Mouse (Mus musculus) heart, embryonic 16.5 days (tissue): ENCODE results near the gene Kndc1. TPM values are rescaled to one million over a fixed set of nuclear protein-coding genes. Genes with fewer than 3 reads are reported as not detected.
A peak's percentile ranks its signal among the peaks of the same experiment; 100 is the strongest.

Experiments
- ATAC-seq: fragments of 200-750 bp; cut with Nextera tagmentation; replicated peaks from 2 replicates; pipeline ENCODE4 v1.8.0; 2017; ENCODE audit warnings: moderate number of reproducible peaks; ENCODE audit not compliant: insufficient read depth, low FRiP score; ENCODE audit errors: extremely low read depth
- H3K27ac ChIP-seq: fragments of 300-500 bp; sonication (generic); 2 replicates; pipeline ENCODE4 v1.5.1; 2014; ENCODE audit warnings: mild to moderate bottlenecking, low read length, control low read depth, moderate library complexity
- H3K27me3 ChIP-seq: fragments of 300-500 bp; sonication (generic); 2 replicates; pipeline ENCODE4 v1.6.1; 2014; ENCODE audit warnings: low read length, mixed read lengths; ENCODE audit not compliant: control insufficient read depth, insufficient read depth
- H3K36me3 ChIP-seq: fragments of 300-500 bp; sonication (generic); 2 replicates; pipeline ENCODE4 v1.6.1; 2014; ENCODE audit not compliant: control insufficient read depth, insufficient read depth
- H3K4me1 ChIP-seq: fragments of 300-500 bp; sonication (generic); 2 replicates; pipeline ENCODE4 v1.6.1; 2014; ENCODE audit warnings: low read length, mixed read lengths; ENCODE audit not compliant: control insufficient read depth, insufficient read depth
- H3K4me2 ChIP-seq: fragments of 300-500 bp; sonication (generic); 2 replicates; pipeline ENCODE4 v1.6.1; 2014; ENCODE audit warnings: low read depth, mild to moderate bottlenecking, control low read depth, low read length
- H3K4me3 ChIP-seq: fragments of 300-500 bp; sonication (generic); 2 replicates; pipeline ENCODE4 v1.5.1; 2014; ENCODE audit warnings: mild to moderate bottlenecking, control low read depth, low read length
- H3K9ac ChIP-seq: fragments of 300-500 bp; sonication (generic); 2 replicates; pipeline ENCODE4 v1.6.1; 2014; ENCODE audit warnings: low read length, control low read depth
- H3K9me3 ChIP-seq: fragments of 300-500 bp; sonication (generic); replicated peaks from 2 replicates; pipeline ENCODE4 v1.6.1; 2016; ENCODE audit warnings: low read length; ENCODE audit not compliant: control insufficient read depth
- WGBS: fragments of 180-500 bp; shearing (Covaris S2); extraction: QIAGEN DNeasy Blood & Tissue Kit; methylation state at CpG from one replicate; pipeline ENCODE4 v1.1.7; 2014; 5-methylcytosine and 5-hydroxymethylcytosine counted together
- polyA plus RNA-seq: library from polyadenylated mRNA; unstranded; fragments of >200 nt; fragmentation: Nextera tagmentation; extraction: Ambion mirVana; gene quantifications from 2 replicates; pipeline ENCODE4 v1.2.1, GENCODE M21; 2015

The Kndc1 gene
- 0.37 and 0.47 TPM in 2 replicates for polyA plus RNA-seq

DNA sequence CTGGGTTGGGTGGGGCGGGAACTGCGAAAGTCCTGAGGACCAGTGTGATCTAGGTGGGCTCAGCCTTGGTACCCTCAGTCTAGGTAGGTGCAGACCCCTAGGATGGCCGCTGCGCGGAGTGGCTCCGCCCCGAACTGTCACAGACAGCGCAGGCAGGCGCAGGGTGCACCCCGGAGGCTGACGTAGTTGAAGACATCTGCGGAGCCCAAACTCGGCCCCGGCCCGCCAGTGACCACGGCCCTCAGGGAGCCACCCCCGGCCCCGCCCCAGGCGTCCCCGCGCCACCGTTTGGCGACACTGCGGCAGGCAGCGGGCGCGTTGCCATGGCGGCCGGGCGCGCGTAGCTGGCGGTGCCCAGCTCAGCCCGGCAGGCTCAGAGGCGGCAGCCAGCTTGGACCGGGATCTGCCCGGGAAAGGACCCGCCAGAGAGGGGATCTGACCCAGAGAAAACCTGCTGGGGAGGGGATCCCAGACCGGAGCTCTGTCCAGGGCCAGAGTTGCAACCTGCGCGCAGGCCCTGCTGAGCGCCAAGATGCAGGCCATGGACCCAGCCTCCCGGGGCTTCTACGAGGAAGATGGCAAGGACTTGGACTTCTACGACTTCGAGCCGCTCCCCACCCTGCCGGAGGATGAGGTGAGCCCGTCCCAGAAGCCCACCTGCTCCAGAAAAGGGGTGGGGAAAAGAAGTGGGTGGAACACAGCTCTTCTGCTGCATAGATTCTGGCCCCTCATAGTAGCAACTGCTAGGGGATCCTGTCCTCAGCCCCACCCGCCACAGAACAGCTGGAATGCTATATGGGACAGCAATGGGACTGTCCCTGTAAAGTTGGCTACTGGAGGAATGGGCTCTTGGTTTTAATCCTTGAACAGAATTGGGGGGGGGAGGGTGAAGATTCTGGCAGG is at the start of gene Kndc1:
Kndc1 (plus strand) TSS at position 42 of the 903 bp plus-strand sequence.
- peaks cover 49% of the 10 kb centered on the region for H3K27me3 ChIP-seq
- no peaks in the 10 kb centered on the region for H3K9me3 ChIP-seq
- peak within 1 kb of the TSS; percentile 52 for H3K4me3 ChIP-seq
- peaks cover 2% of the 10 kb centered on the region; the same call in 1 of the 2 replicates for H3K4me1 ChIP-seq
- H3K9ac ChIP-seq = peak within 1 kb of the TSS; percentile 34
- H3K4me2 ChIP-seq = peak within 1 kb of the TSS; percentile 80
- H3K36me3 ChIP-seq = no peaks in the 10 kb centered on the region
- ATAC-seq = peak; percentile 18; the same call in 1 of the 2 replicates
- H3K27ac ChIP-seq = no peak within 1 kb of the TSS
- WGBS = 1% methylated on average over 50 of the region's 50 CpGs

DNA sequence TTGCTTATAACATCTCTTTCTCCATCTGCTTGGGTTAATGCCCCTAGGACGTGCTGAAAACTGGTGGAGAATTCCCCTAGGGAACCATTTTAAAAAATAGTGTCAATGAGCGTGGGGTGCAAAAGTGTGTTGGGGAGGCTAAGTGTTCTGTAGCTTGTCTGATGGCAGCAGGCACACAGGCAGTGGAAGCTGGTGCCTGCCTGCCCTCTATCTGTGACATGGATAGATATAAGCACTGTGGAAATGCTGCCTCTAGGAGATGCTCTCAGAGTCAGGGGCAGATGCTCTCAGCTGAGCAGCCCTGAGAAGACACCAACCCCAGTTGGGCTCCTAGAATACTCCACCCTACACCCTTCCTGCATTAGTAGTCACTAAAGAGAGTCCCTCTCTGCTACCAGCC is 49.4 kb upstream of the Kndc1 start:
- no peak overlapping the region for H3K4me3 ChIP-seq
- 0 out of 2 replicates have a peak, but pooled peaks cover 4% of the 10 kb centered on the region for H3K27me3 ChIP-seq
- H3K9me3 ChIP-seq = peaks cover 3% of the 10 kb centered on the region; the same call in 1 of the 2 replicates
- H3K4me1 ChIP-seq = no peaks in the 10 kb centered on the region
- H3K4me2 ChIP-seq = no peak overlapping the region
- no peak for ATAC-seq
- WGBS = 64% methylated on average over 2 of the region's 2 CpGs
- no peak overlapping the region for H3K27ac ChIP-seq
- no peaks in the 10 kb centered on the region for H3K36me3 ChIP-seq
- no peak overlapping the region for H3K9ac ChIP-seq

GRCm38 (mm10) chr7:139850152-139850551 is 44.3 kb upstream of the Kndc1 start:
- Histone ChIP-seq H3K9me3 (no peaks in the 10 kb centered on the region), H3K36me3 (no peaks in the 10 kb centered on the region), H3K9ac (no peak overlapping the region), H3K4me2 (no peak overlapping the region), H3K4me3 (no peak overlapping the region), H3K27ac (no peak overlapping the region), H3K4me1 (no peaks in the 10 kb centered on the region), H3K27me3 (peaks cover 4% of the 10 kb centered on the region)
- no peak for ATAC-seq
- 50% methylated on average over 6 of the region's 6 CpGs for WGBS

- Histone ChIP-seq H3K4me3 (no peak overlapping the region), H3K9me3 (no peaks in the 10 kb centered on the region), H3K27ac (no peak overlapping the region), H3K4me2 (no peak overlapping the region), H3K9ac (no peak overlapping the region), H3K4me1 (no peaks in the 10 kb centered on the region), H3K36me3 (no peaks in the 10 kb centered on the region), H3K27me3 (peaks cover 4% of the 10 kb centered on the region)
- WGBS = 65% methylated on average over 5 of the region's 5 CpGs
- ATAC-seq = no peak
Measured at GRCm38 (mm10) chr7:139850677-139851076, 43.8 kb upstream of the Kndc1 start.

DNA sequence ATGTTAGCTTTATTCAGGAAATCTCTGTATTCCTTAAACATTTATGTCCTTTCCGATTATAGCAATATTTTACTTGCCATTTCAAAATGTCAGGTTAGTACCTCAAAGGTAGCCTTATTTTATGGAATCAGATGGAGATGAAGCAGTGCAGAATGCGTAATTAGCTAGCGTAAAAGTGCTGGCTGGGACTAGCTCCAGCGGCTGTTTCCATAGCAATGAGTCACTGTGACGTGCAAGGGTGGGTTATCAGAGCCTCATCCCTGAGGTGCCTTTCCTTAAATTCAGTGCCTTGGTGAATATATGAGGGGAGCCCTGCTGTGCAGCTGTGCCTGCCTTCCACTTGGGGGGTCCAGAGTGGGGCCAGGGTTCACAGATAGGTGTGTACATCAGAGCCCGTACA is 43.4 kb upstream of the Kndc1 start:
- H3K36me3 ChIP-seq = no peaks in the 10 kb centered on the region
- no peaks in the 10 kb centered on the region for H3K9me3 ChIP-seq
- 63% methylated on average over 6 of the region's 6 CpGs for WGBS
- no peak overlapping the region for H3K4me3 ChIP-seq
- no peak overlapping the region for H3K9ac ChIP-seq
- ATAC-seq = no peak
- H3K27me3 ChIP-seq = peaks cover 4% of the 10 kb centered on the region
- no peak overlapping the region for H3K27ac ChIP-seq
- H3K4me1 ChIP-seq = no peaks in the 10 kb centered on the region
- H3K4me2 ChIP-seq = no peak overlapping the region

GRCm38 (mm10) chr7:139855261-139855660 is 39.2 kb upstream of the Kndc1 start:
- H3K36me3 ChIP-seq = no peaks in the 10 kb centered on the region
- H3K4me1 ChIP-seq = no peaks in the 10 kb centered on the region
- no peak overlapping the region for H3K9ac ChIP-seq
- no peaks in the 10 kb centered on the region for H3K9me3 ChIP-seq
- H3K4me2 ChIP-seq = no peak overlapping the region
- no peak for ATAC-seq
- H3K4me3 ChIP-seq = no peak overlapping the region
- H3K27me3 ChIP-seq = peaks cover 2% of the 10 kb centered on the region
- H3K27ac ChIP-seq = no peak overlapping the region
- 75% methylated on average over 11 of the region's 11 CpGs for WGBS

GRCm38 (mm10) chr7:139861411-139861810 is 33.1 kb upstream of the Kndc1 start:
- no peak for ATAC-seq

GRCm38 (mm10) chr7:139863076-139863475 is 31.4 kb upstream of the Kndc1 start:
- no peak overlapping the region for H3K4me3 ChIP-seq
- no peak overlapping the region for H3K9ac ChIP-seq
- no peak for ATAC-seq
- H3K27me3 ChIP-seq = no peaks in the 10 kb centered on the region
- no peaks in the 10 kb centered on the region for H3K4me1 ChIP-seq
- H3K9me3 ChIP-seq = no peaks in the 10 kb centered on the region
- H3K36me3 ChIP-seq = no peaks in the 10 kb centered on the region
- 61% methylated on average over 2 of the region's 2 CpGs for WGBS
- H3K4me2 ChIP-seq = no peak overlapping the region
- no peak overlapping the region for H3K27ac ChIP-seq

More at GRCm38 (mm10) chr7:139861411-139861810, 33.1 kb upstream of the Kndc1 start:
- Histone ChIP-seq H3K9ac (no peak overlapping the region), H3K4me2 (no peak overlapping the region), H3K4me3 (no peak overlapping the region), H3K4me1 (no peaks in the 10 kb centered on the region), H3K36me3 (no peaks in the 10 kb centered on the region), H3K9me3 (no peaks in the 10 kb centered on the region), H3K27me3 (no peaks in the 10 kb centered on the region), H3K27ac (no peak overlapping the region)
- 22% methylated on average over 3 of the region's 3 CpGs for WGBS

DNA sequence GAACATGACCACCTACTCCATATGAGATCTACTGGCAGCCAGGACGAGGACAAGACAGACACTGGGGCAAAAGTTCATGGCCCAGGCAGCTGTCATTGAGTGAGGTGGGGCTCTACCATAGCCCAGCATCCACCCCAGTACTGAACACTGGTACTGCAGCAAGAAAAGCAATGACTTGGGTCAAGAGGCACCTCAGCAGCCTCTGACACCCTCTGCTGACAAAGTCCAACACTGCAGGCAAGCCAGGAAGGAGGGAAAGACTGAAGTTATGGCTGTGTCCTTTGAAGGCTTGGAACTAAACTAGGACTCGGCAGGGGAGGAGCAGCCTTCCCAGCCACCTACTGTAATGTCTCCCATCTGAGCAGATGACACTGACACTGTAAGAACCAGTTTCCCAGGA is 30.2 kb upstream of the Kndc1 start:
- no peak overlapping the region for H3K4me2 ChIP-seq
- H3K27me3 ChIP-seq = no peaks in the 10 kb centered on the region
- no peaks in the 10 kb centered on the region for H3K36me3 ChIP-seq
- no peak overlapping the region for H3K27ac ChIP-seq
- H3K4me1 ChIP-seq = no peaks in the 10 kb centered on the region
- WGBS = 41% methylated on average over 2 of the region's 2 CpGs
- H3K4me3 ChIP-seq = no peak overlapping the region
- H3K9ac ChIP-seq = no peak overlapping the region
- no peaks in the 10 kb centered on the region for H3K9me3 ChIP-seq
- ATAC-seq = no peak
